Mouse (Mus musculus): ENCODE data around the gene Ttc17.

DNA sequence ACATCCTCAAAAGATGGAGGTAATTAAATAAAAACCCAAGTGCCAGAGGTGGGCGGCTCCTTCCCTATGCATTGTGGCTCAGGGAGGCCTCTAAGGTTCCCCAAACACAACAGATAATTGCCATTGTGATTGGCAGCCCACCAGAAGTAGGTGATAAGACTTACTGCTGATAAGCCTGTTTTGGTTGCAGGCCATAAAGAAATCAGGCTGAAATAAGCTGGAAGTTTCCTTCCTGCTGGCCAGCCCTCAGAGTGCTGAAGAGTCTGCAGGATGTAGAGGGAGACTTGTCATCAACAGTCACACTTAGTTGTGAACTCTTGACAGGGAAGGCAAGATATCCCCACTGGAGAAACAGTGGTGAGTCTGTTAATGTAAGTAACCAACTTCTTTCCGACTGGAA, 25.7 kb upstream of the Ttc17 start:
- TF ChIP-seq USF1 (IDR thresholded peaks at IDR 0.05; ENCODE audit: low read depth): no peak
- TF ChIP-seq CTCF (IDR thresholded peaks at IDR 0.05; ENCODE audit: control insufficient read depth, insufficient read depth, insufficient read length): no peak
- TF ChIP-seq MAX (IDR thresholded peaks at IDR 0.05): no peak
- TF ChIP-seq MYOD1 (IDR thresholded peaks at IDR 0.05; ENCODE audit: control insufficient read depth, insufficient read length, low read depth): no peak

Data from C2C12 (cell line).